7 mouse cellular contexts compared by ENCODE assay signal in genomic region chr7:45700301-45701015, GRCm38 (mm10). TPM values are rescaled to one million over a fixed set of nuclear protein-coding genes. Genes with fewer than 3 reads are reported as not detected.
DNase-seq lines count a peak whose midpoint lies in the region.

No protein-coding gene starts in this region.

- H3K4me1 ChIP-seq in megakaryocyte, embryonic 14.5 days = peaks cover 63% of the 10 kb centered on the region

- no peaks in the 10 kb centered on the region for H3K36me3 ChIP-seq in megakaryocyte, embryonic 14.5 days (replicated peaks; ENCODE audit: low read length)

- peak; percentile 92 for DNase-seq in NIH3T3 (ENCODE audit: low read depth)
- DNase-seq in cerebellum, postnatal 25 days = peak; percentile 83 to 84
- DNase-seq in gastrocnemius, adult 8-10 months (ENCODE audit: low spot score in 2 of 2) = peak; percentile 76
- DNase-seq in induced T-regulatory cell, adult 2 months (ENCODE audit: low read depth) = peak; percentile 82
- peak; percentile 88 to 91 for DNase-seq in left cerebral cortex, adult 9 months (ENCODE audit: low spot score in 2 of 2)
- peak; percentile 64 for DNase-seq in right cerebral cortex, postnatal 4 days

- peak overlapping the region; percentile 91 for H3K4me3 ChIP-seq in megakaryocyte, embryonic 14.5 days (replicated peaks)

- peaks cover 28% of the 10 kb centered on the region for H3K27me3 ChIP-seq in megakaryocyte, embryonic 14.5 days (replicated peaks)

- H3K9me3 ChIP-seq in megakaryocyte, embryonic 14.5 days = no peaks in the 10 kb centered on the region

RNA-seq across cellular contexts. Expression of gene Car11, which starts 0.8 kb away (rescaled TPM):
- 10 to 100 TPM; 14.3 to 18.2 (median 16.1) TPM for total RNA-seq in gastrocnemius, adult 8-10 months (2022)
- polyA plus RNA-seq in megakaryocyte, embryonic 14.5 days (2012; ENCODE audit: insufficient read depth, low replicate concordance) = 1.1 and 3.5 TPM in 2 replicates

RNA-seq across cellular contexts. Expression of gene Dbp, which starts 4.4 kb away (rescaled TPM):
- 100 to 1,000 TPM in 3 of 4 experiments, 10 to 100 TPM in 1; 69.5 to 173 (median 143) TPM for total RNA-seq in gastrocnemius, adult 8-10 months (2022)
- 23.4 and 41.9 TPM in 2 replicates for polyA plus RNA-seq in megakaryocyte, embryonic 14.5 days (2012; ENCODE audit: insufficient read depth, low replicate concordance)

RNA-seq across cellular contexts. Expression of gene Sec1, which starts 6.3 kb away (rescaled TPM):
- total RNA-seq in gastrocnemius, adult 8-10 months (2022) = under 1 TPM in 3 of 4 experiments, not detected in 1; 0.12 to 0.18 (median 0.16) TPM
- polyA plus RNA-seq in megakaryocyte, embryonic 14.5 days (2012; ENCODE audit: insufficient read depth, low replicate concordance) = not detected in 2 replicates

RNA-seq across cellular contexts. Expression of gene Rpl18, which starts 14.8 kb away (rescaled TPM):
- 100 to 1,000 TPM; 479 to 609 (median 594) TPM for total RNA-seq in gastrocnemius, adult 8-10 months (2022)
- 10,199 and 14,647 TPM in 2 replicates for polyA plus RNA-seq in megakaryocyte, embryonic 14.5 days (2012; ENCODE audit: insufficient read depth, low replicate concordance)

RNA-seq across cellular contexts. Expression of gene Ntn5, which starts 16.6 kb away (rescaled TPM):
- total RNA-seq in gastrocnemius, adult 8-10 months (2022) = under 1 TPM; 0.18 to 0.48 (median 0.27) TPM
- polyA plus RNA-seq in megakaryocyte, embryonic 14.5 days (2012; ENCODE audit: insufficient read depth, low replicate concordance) = not detected in 2 replicates

Comparison
In these comparisons a context has a peak if more than half of its experiments do, and no peak if none do; other contexts are left out.
1. Peak in every context shown above with its lines: DNase-seq and H3K4me3 ChIP-seq.